Comparison of ENCODE assay signal across 21 mouse cellular contexts in genomic region chr3:99665902-99666768, GRCm38 (mm10).
A peak's percentile ranks its signal among the peaks of the same experiment; 100 is the strongest.
DNase-seq lines count a peak whose midpoint lies in the region; ATAC-seq lines count a peak whose summit lies in the region.
"Had no signal": no experiment of that assay in that cellular context is flagged by ENCODE, and none has a peak within 500 bp of the region (broad histone marks: within the 10 kb centered on the region; RNA-seq: fewer than 3 reads in every experiment).

No protein-coding gene starts in this region.

- ATAC-seq in intestine, embryonic 15.5 days = peak; percentile 59; the same call in 1 of the 2 replicates
- no peak for ATAC-seq in intestine, embryonic 16.5 days
- ATAC-seq in limb, embryonic 13.5 days (ENCODE audit: low FRiP score, low read depth) = peak; percentile 70
- ATAC-seq in neural tube, embryonic 15.5 days (ENCODE audit: low FRiP score) = peak; percentile 63
- ATAC-seq: activated CD4-positive, CD25-positive, alpha-beta regulatory T cell, adult 4 months; Patski had no signal

- H3K36me3 ChIP-seq in intestine, embryonic 15.5 days = no peaks in the 10 kb centered on the region
- H3K36me3 ChIP-seq in intestine, embryonic 16.5 days (ENCODE audit: control insufficient read depth, insufficient read depth, low read length) = no peaks in the 10 kb centered on the region
- no peaks in the 10 kb centered on the region for H3K36me3 ChIP-seq in limb, embryonic 13.5 days
- H3K36me3 ChIP-seq in neural tube, embryonic 15.5 days = no peaks in the 10 kb centered on the region
- H3K36me3 ChIP-seq in forebrain, embryonic 10.5 days (replicated peaks) = no peaks in the 10 kb centered on the region
- H3K36me3 ChIP-seq: forebrain, embryonic 12.5 days; heart, embryonic 13.5 days; stomach, embryonic 15.5 days had no signal

- no peak overlapping the region for H3K9ac ChIP-seq in intestine, embryonic 15.5 days
- H3K9ac ChIP-seq in intestine, embryonic 16.5 days (ENCODE audit: low read depth, low read length) = no peak overlapping the region
- no peak overlapping the region for H3K9ac ChIP-seq in limb, embryonic 13.5 days
- no peak overlapping the region for H3K9ac ChIP-seq in neural tube, embryonic 15.5 days (replicated peaks)
- H3K9ac ChIP-seq: forebrain, embryonic 12.5 days; heart, embryonic 13.5 days; liver, embryonic 14.5 days; stomach, embryonic 15.5 days had no signal

- no peaks in the 10 kb centered on the region for H3K4me1 ChIP-seq in intestine, embryonic 15.5 days (replicated peaks)
- H3K4me1 ChIP-seq in intestine, embryonic 16.5 days (ENCODE audit: control insufficient read depth, insufficient read depth, low read length) = no peaks in the 10 kb centered on the region
- peaks cover 28% of the 10 kb centered on the region for H3K4me1 ChIP-seq in limb, embryonic 13.5 days
- H3K4me1 ChIP-seq in neural tube, embryonic 15.5 days = peaks cover 8% of the 10 kb centered on the region; the same call in 1 of the 2 replicates
- peaks cover 6% of the 10 kb centered on the region for H3K4me1 ChIP-seq in forebrain, embryonic 10.5 days
- H3K4me1 ChIP-seq: heart, embryonic 13.5 days; stomach, embryonic 15.5 days had no signal

- H3K4me2 ChIP-seq in intestine, embryonic 15.5 days (replicated peaks) = no peak overlapping the region
- no peak overlapping the region for H3K4me2 ChIP-seq in intestine, embryonic 16.5 days (ENCODE audit: low read depth, low read length)
- H3K4me2 ChIP-seq in limb, embryonic 13.5 days (replicated peaks) = peak overlapping the region; percentile 19; the same call in 1 of the 2 replicates
- H3K4me2 ChIP-seq in neural tube, embryonic 15.5 days = peak overlapping the region; percentile 9; the same call in 1 of the 2 replicates
- H3K4me2 ChIP-seq: forebrain, embryonic 12.5 days; heart, embryonic 13.5 days; stomach, embryonic 15.5 days had no signal

- no peaks in the 10 kb centered on the region for H3K9me3 ChIP-seq in intestine, embryonic 15.5 days
- no peaks in the 10 kb centered on the region for H3K9me3 ChIP-seq in intestine, embryonic 16.5 days (ENCODE audit: control insufficient read depth, low read length)
- no peaks in the 10 kb centered on the region for H3K9me3 ChIP-seq in limb, embryonic 13.5 days
- H3K9me3 ChIP-seq in neural tube, embryonic 15.5 days (replicated peaks) = no peaks in the 10 kb centered on the region
- no peaks in the 10 kb centered on the region for H3K9me3 ChIP-seq in forebrain, embryonic 10.5 days
- H3K9me3 ChIP-seq: forebrain, embryonic 12.5 days; heart, embryonic 13.5 days; stomach, embryonic 15.5 days had no signal

- no peak overlapping the region for H3K27ac ChIP-seq in intestine, embryonic 15.5 days
- H3K27ac ChIP-seq in intestine, embryonic 16.5 days (ENCODE audit: low read length) = no peak overlapping the region
- no peak overlapping the region for H3K27ac ChIP-seq in limb, embryonic 13.5 days
- no peak overlapping the region for H3K27ac ChIP-seq in neural tube, embryonic 15.5 days (replicated peaks)
- H3K27ac ChIP-seq in forebrain, embryonic 10.5 days = no peak overlapping the region
- H3K27ac ChIP-seq: forebrain, embryonic 12.5 days; heart, embryonic 13.5 days; liver, embryonic 14.5 days; stomach, embryonic 15.5 days had no signal

- WGBS in intestine, embryonic 15.5 days = 22% methylated on average over 10 of the region's 10 CpGs
- WGBS in intestine, embryonic 16.5 days = 30% methylated on average over 10 of the region's 10 CpGs
- 7% methylated on average over 10 of the region's 10 CpGs for WGBS in limb, embryonic 13.5 days
- WGBS in neural tube, embryonic 15.5 days = 12% methylated on average over 10 of the region's 10 CpGs
- WGBS in forebrain, embryonic 10.5 days = 36% methylated on average over 10 of the region's 10 CpGs

- DNase-seq in embryo, embryonic 9.5 days (ENCODE audit: extremely low spot score) = peak; percentile 2
- no peak for DNase-seq in ovary, postnatal 14 days (ENCODE audit: low spot score)
- no peak for DNase-seq in forebrain, embryonic 10.5 days (ENCODE audit: extremely low spot score, low spot score)
- DNase-seq: adrenal gland, postnatal 25 days; cerebellum, adult 18-20 months; cerebellum, postnatal 36 days; heart, postnatal 36 days; kidney, adult 18-20 months; kidney, postnatal 14 days; spleen, adult 18-20 months; thymus, adult 2 months had no signal

- no peaks in the 10 kb centered on the region for H3K27me3 ChIP-seq in intestine, embryonic 15.5 days (replicated peaks)
- no peaks in the 10 kb centered on the region for H3K27me3 ChIP-seq in intestine, embryonic 16.5 days (replicated peaks; ENCODE audit: control insufficient read depth, insufficient read depth, low read length)
- H3K27me3 ChIP-seq in limb, embryonic 13.5 days = no peaks in the 10 kb centered on the region; the same call in 1 of the 2 replicates
- no peaks in the 10 kb centered on the region for H3K27me3 ChIP-seq in neural tube, embryonic 15.5 days (replicated peaks)
- H3K27me3 ChIP-seq in forebrain, embryonic 10.5 days (ENCODE audit: poor library complexity, severe bottlenecking) = no peaks in the 10 kb centered on the region
- H3K27me3 ChIP-seq: forebrain, embryonic 12.5 days; heart, embryonic 13.5 days; Patski; stomach, embryonic 15.5 days had no signal

- no peak overlapping the region for H3K4me3 ChIP-seq in intestine, embryonic 15.5 days (replicated peaks)
- no peak overlapping the region for H3K4me3 ChIP-seq in intestine, embryonic 16.5 days (ENCODE audit: low read length)
- no peak overlapping the region for H3K4me3 ChIP-seq in limb, embryonic 13.5 days
- no peak overlapping the region for H3K4me3 ChIP-seq in neural tube, embryonic 15.5 days (replicated peaks)
- H3K4me3 ChIP-seq in forebrain, embryonic 10.5 days = no peak overlapping the region
- H3K4me3 ChIP-seq: forebrain, embryonic 12.5 days; heart, embryonic 13.5 days; stomach, embryonic 15.5 days had no signal

Comparison
In these comparisons a context has a peak if more than half of its experiments do, and no peak if none do; other contexts are left out.
1. H3K4me2 ChIP-seq: peak in limb, embryonic 13.5 days (single experiment) and neural tube, embryonic 15.5 days (single experiment); none in intestine, embryonic 15.5 days (single experiment) and intestine, embryonic 16.5 days (single experiment).